Mouse (Mus musculus) olfactory bulb, adult 2 months (tissue): ENCODE results near the gene Mdh2.

Experiments used
- CTCF ChIP-seq: fragments of 200-500 bp; IDR thresholded peaks from 2 replicates; pipeline ENCODE4 v1.5.1; 2012; ENCODE audit warnings: low read depth, mild to moderate bottlenecking, low read length, moderate library complexity; ENCODE audit not compliant: insufficient read depth
- POLR2A ChIP-seq: fragments of 200-500 bp; IDR thresholded peaks from 2 replicates; pipeline ENCODE4 v1.6.1; 2012; ENCODE audit warnings: mild to moderate bottlenecking, low read depth, low read length, moderate library complexity; ENCODE audit not compliant: insufficient read depth

DNA sequence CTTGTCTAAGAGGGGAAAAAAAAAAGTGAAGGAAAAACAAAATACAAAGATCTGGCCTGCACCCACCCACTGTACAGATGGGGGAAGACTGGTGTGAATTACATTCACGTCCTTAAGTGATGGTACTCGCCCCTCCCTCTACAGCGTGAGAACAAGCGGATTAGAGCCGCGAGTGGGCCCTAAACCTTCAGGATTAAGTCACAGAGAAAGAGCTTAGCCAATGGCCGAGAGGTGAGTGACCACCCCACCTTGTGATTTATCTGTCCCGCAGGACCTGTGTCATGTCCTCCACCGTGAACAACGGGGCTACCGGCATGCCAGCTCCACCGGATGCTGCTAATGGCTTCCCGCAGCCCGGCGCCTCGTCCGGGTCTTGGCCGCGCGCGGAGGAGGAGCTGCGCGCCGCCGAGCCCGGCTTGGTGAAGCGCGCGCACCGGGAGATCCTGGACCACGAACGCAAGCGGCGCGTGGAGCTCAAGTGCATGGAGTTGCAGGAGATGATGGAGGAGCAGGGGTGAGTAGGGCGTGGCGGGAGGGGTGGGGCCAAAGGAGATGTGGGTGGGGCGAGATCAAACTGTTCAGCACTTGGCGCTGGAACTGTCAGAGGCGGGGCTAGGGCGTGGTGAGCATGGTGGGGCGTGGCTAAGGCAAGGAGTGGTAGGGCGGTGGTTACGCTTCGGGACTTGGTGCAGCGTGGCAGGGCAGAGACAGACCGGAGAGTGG, 56.6 kb downstream of the Mdh2 start:
- TF ChIP-seq POLR2A = no peak
- no peak for TF ChIP-seq CTCF
